Mouse (Mus musculus): ENCODE data around the gene Treml4. TPM values are rescaled to one million over a fixed set of nuclear protein-coding genes. Genes with fewer than 3 reads are reported as not detected.

Gene Treml4
- polyA plus RNA-seq, 1 experiment, result not detected

GRCm38 (mm10) chr17:48266138-48266537 is 2.0 kb downstream of the Treml4 start:
- Histone ChIP-seq H3K4me2 (ENCODE audit: low read depth) (no peak overlapping the region), H3K79me2 (ENCODE audit: control insufficient read depth, insufficient read depth) (no peaks in the 10 kb centered on the region), H3ac (ENCODE audit: control insufficient read depth, insufficient read length) (no peak overlapping the region), H3K27me3 (ENCODE audit: control insufficient read depth, insufficient read depth, insufficient read length) (no peaks in the 10 kb centered on the region), H3K4me3 (no peak overlapping the region), H3K36me3 (ENCODE audit: control insufficient read depth, insufficient read depth) (no peaks in the 10 kb centered on the region)
- TF ChIP-seq CEBPB (IDR thresholded peaks at IDR 0.05; ENCODE audit: insufficient read depth, poor library complexity, severe bottlenecking), result no peak
- TF ChIP-seq POLR2AphosphoS2 (IDR thresholded peaks at IDR 0.05; ENCODE audit: insufficient read length, low read depth), result no peak
- no peak for TF ChIP-seq POLR2A (IDR thresholded peaks at IDR 0.05; ENCODE audit: insufficient read length, low read depth)
- TF ChIP-seq E2F4 (IDR thresholded peaks at IDR 0.05; ENCODE audit: insufficient read depth), result no peak
- no peak for TF ChIP-seq REST (IDR thresholded peaks at IDR 0.05; ENCODE audit: insufficient read depth, insufficient read length)

GRCm38 (mm10) chr17:48266610-48267304 is 2.7 kb downstream of the Treml4 start:
- no peaks in the 10 kb centered on the region for H3K36me3 ChIP-seq (ENCODE audit: control insufficient read depth, insufficient read depth)
- no peak for TF ChIP-seq TCF3 (IDR thresholded peaks at IDR 0.05; ENCODE audit: insufficient read length, low read depth)
- TF ChIP-seq POLR2AphosphoS2 (IDR thresholded peaks at IDR 0.05; ENCODE audit: insufficient read length, low read depth), result no peak
- no peak for TF ChIP-seq TCF12 (IDR thresholded peaks at IDR 0.05; ENCODE audit: insufficient read depth, poor library complexity, severe bottlenecking)
- no peak for TF ChIP-seq E2F4 (IDR thresholded peaks at IDR 0.05; ENCODE audit: insufficient read depth)
- TF ChIP-seq CEBPB (IDR thresholded peaks at IDR 0.05; ENCODE audit: insufficient read depth, poor library complexity, severe bottlenecking), result no peak
- no peak for TF ChIP-seq MAX (IDR thresholded peaks at IDR 0.05; ENCODE audit: low read depth)
- no peak for TF ChIP-seq REST (IDR thresholded peaks at IDR 0.05; ENCODE audit: insufficient read depth, insufficient read length)
- no peak for TF ChIP-seq POLR2A (IDR thresholded peaks at IDR 0.05; ENCODE audit: insufficient read length, low read depth)
- TF ChIP-seq MYOG (IDR thresholded peaks at IDR 0.05; ENCODE audit: control insufficient read depth in 1 of 3, insufficient read depth in 1 of 3, insufficient read length in 2 of 3, low read depth in 2 of 3), result no peak
- no peak for TF ChIP-seq MYOD1 (IDR thresholded peaks at IDR 0.05; ENCODE audit: control insufficient read depth in 1 of 3, insufficient read length in 2 of 3, low read depth in 2 of 3)
- no peak for TF ChIP-seq SRF (IDR thresholded peaks at IDR 0.05; ENCODE audit: control insufficient read depth, insufficient read length, low read depth)
- TF ChIP-seq USF1 (IDR thresholded peaks at IDR 0.05; ENCODE audit: low read depth), result no peak
- H3ac ChIP-seq (ENCODE audit: control insufficient read depth, insufficient read length), result no peak overlapping the region
- no peak overlapping the region for H3K4me2 ChIP-seq (ENCODE audit: low read depth)
- H3K4me3 ChIP-seq, result no peak overlapping the region
- H3K27me3 ChIP-seq (ENCODE audit: control insufficient read depth, insufficient read depth, insufficient read length), result no peaks in the 10 kb centered on the region
- H3K79me2 ChIP-seq (ENCODE audit: control insufficient read depth, insufficient read depth), result no peaks in the 10 kb centered on the region

- no peak overlapping the region for H3K4me2 ChIP-seq (ENCODE audit: low read depth)
- H3K4me3 ChIP-seq, result no peak overlapping the region
- no peaks in the 10 kb centered on the region for H3K79me2 ChIP-seq (ENCODE audit: control insufficient read depth, insufficient read depth)
- no peaks in the 10 kb centered on the region for H3K36me3 ChIP-seq (ENCODE audit: control insufficient read depth, insufficient read depth)
- TF ChIP-seq E2F4 (IDR thresholded peaks at IDR 0.05; ENCODE audit: insufficient read depth) (no peak), MYOD1 (IDR thresholded peaks at IDR 0.05; ENCODE audit: control insufficient read depth in 1 of 3, insufficient read length in 2 of 3, low read depth in 2 of 3) (no peak), USF1 (IDR thresholded peaks at IDR 0.05; ENCODE audit: low read depth) (no peak), POLR2AphosphoS2 (IDR thresholded peaks at IDR 0.05; ENCODE audit: insufficient read length, low read depth) (no peak), SRF (IDR thresholded peaks at IDR 0.05; ENCODE audit: control insufficient read depth, insufficient read length, low read depth) (no peak), POLR2A (IDR thresholded peaks at IDR 0.05; ENCODE audit: insufficient read length, low read depth) (no peak), MAX (IDR thresholded peaks at IDR 0.05; ENCODE audit: low read depth) (no peak), MYOG (IDR thresholded peaks at IDR 0.05; ENCODE audit: control insufficient read depth in 1 of 3, insufficient read depth in 1 of 3, insufficient read length in 2 of 3, low read depth in 2 of 3) (no peak), CEBPB (IDR thresholded peaks at IDR 0.05; ENCODE audit: insufficient read depth, poor library complexity, severe bottlenecking) (no peak), REST (IDR thresholded peaks at IDR 0.05; ENCODE audit: insufficient read depth, insufficient read length) (no peak), TCF12 (IDR thresholded peaks at IDR 0.05; ENCODE audit: insufficient read depth, poor library complexity, severe bottlenecking) (no peak), TCF3 (IDR thresholded peaks at IDR 0.05; ENCODE audit: insufficient read length, low read depth) (no peak)
- H3K27me3 ChIP-seq (ENCODE audit: control insufficient read depth, insufficient read depth, insufficient read length), result no peaks in the 10 kb centered on the region
- H3ac ChIP-seq (ENCODE audit: control insufficient read depth, insufficient read length), result no peak overlapping the region
Observed at GRCm38 (mm10) chr17:48267591-48267990, 3.5 kb downstream of the Treml4 start.

- TF ChIP-seq E2F4 (IDR thresholded peaks at IDR 0.05; ENCODE audit: insufficient read depth), result no peak
- TF ChIP-seq CEBPB (IDR thresholded peaks at IDR 0.05; ENCODE audit: insufficient read depth, poor library complexity, severe bottlenecking), result no peak
- TF ChIP-seq USF1 (IDR thresholded peaks at IDR 0.05; ENCODE audit: low read depth), result no peak
- TF ChIP-seq MAX (IDR thresholded peaks at IDR 0.05; ENCODE audit: low read depth), result no peak
- TF ChIP-seq TCF12 (IDR thresholded peaks at IDR 0.05; ENCODE audit: insufficient read depth, poor library complexity, severe bottlenecking), result no peak
- TF ChIP-seq TCF3 (IDR thresholded peaks at IDR 0.05; ENCODE audit: insufficient read length, low read depth), result no peak
- TF ChIP-seq MYOG (IDR thresholded peaks at IDR 0.05; ENCODE audit: control insufficient read depth in 1 of 3, insufficient read depth in 1 of 3, insufficient read length in 2 of 3, low read depth in 2 of 3), result no peak
Observed at GRCm38 (mm10) chr17:48268276-48268675, 4.2 kb downstream of the Treml4 start.

GRCm38 (mm10) chr17:48269833-48270232 is 5.7 kb downstream of the Treml4 start:
- Histone ChIP-seq H3ac (ENCODE audit: control insufficient read depth, insufficient read length) (no peak overlapping the region), H3K4me2 (ENCODE audit: low read depth) (no peak overlapping the region)

More at GRCm38 (mm10) chr17:48268276-48268675, 4.2 kb downstream of the Treml4 start:
- Histone ChIP-seq H3K4me3 (no peak overlapping the region), H3K27me3 (ENCODE audit: control insufficient read depth, insufficient read depth, insufficient read length) (no peaks in the 10 kb centered on the region), H3K36me3 (ENCODE audit: control insufficient read depth, insufficient read depth) (no peaks in the 10 kb centered on the region), H3K4me2 (ENCODE audit: low read depth) (no peak overlapping the region), H3ac (ENCODE audit: control insufficient read depth, insufficient read length) (no peak overlapping the region), H3K79me2 (ENCODE audit: control insufficient read depth, insufficient read depth) (no peaks in the 10 kb centered on the region)

More at GRCm38 (mm10) chr17:48269833-48270232, 5.7 kb downstream of the Treml4 start:
- no peak overlapping the region for H3K4me3 ChIP-seq
- TF ChIP-seq REST (IDR thresholded peaks at IDR 0.05; ENCODE audit: insufficient read depth, insufficient read length) (no peak), POLR2A (IDR thresholded peaks at IDR 0.05; ENCODE audit: insufficient read length, low read depth) (no peak), POLR2AphosphoS2 (IDR thresholded peaks at IDR 0.05; ENCODE audit: insufficient read length, low read depth) (no peak), CEBPB (IDR thresholded peaks at IDR 0.05; ENCODE audit: insufficient read depth, poor library complexity, severe bottlenecking) (no peak), SRF (IDR thresholded peaks at IDR 0.05; ENCODE audit: control insufficient read depth, insufficient read length, low read depth) (no peak), MYOD1 (IDR thresholded peaks at IDR 0.05; ENCODE audit: control insufficient read depth in 1 of 3, insufficient read length in 2 of 3, low read depth in 2 of 3) (no peak), E2F4 (IDR thresholded peaks at IDR 0.05; ENCODE audit: insufficient read depth) (no peak), MAX (IDR thresholded peaks at IDR 0.05; ENCODE audit: low read depth) (no peak), MYOG (IDR thresholded peaks at IDR 0.05; ENCODE audit: control insufficient read depth in 1 of 3, insufficient read depth in 1 of 3, insufficient read length in 2 of 3, low read depth in 2 of 3) (no peak), USF1 (IDR thresholded peaks at IDR 0.05; ENCODE audit: low read depth) (no peak), TCF3 (IDR thresholded peaks at IDR 0.05; ENCODE audit: insufficient read length, low read depth) (no peak), TCF12 (IDR thresholded peaks at IDR 0.05; ENCODE audit: insufficient read depth, poor library complexity, severe bottlenecking) (no peak)
- no peaks in the 10 kb centered on the region for H3K36me3 ChIP-seq (ENCODE audit: control insufficient read depth, insufficient read depth)
- H3K79me2 ChIP-seq (ENCODE audit: control insufficient read depth, insufficient read depth), result no peaks in the 10 kb centered on the region
- H3K27me3 ChIP-seq (ENCODE audit: control insufficient read depth, insufficient read depth, insufficient read length), result no peaks in the 10 kb centered on the region
